Mouse (Mus musculus) neural tube, embryonic 11.5 days (tissue): ENCODE data around the gene Myl9. TPM values are rescaled to one million over a fixed set of nuclear protein-coding genes. Genes with fewer than 3 reads are reported as not detected.
"Not testable (repeated sequence)": the region's sequence is repeated elsewhere in the genome, so short reads cannot be mapped to it uniquely, and the experiment has no call there.

ENCODE experiments used
- ATAC-seq: fragments of 200-750 bp; cut with Nextera tagmentation; 2 replicates; pipeline ENCODE4 v1.8.0; 2017; ENCODE audit warnings: moderate number of reproducible peaks, mild to moderate bottlenecking, moderate TSS enrichment, moderate library complexity; ENCODE audit not compliant: insufficient read depth, low FRiP score, low TSS enrichment
- DNase-seq: peaks from one replicate; pipeline ENCODE4 v3.0.0-alpha.2; 2015; ENCODE audit warnings: low spot score
- H3K27ac ChIP-seq: fragments of 300-500 bp; sonication (generic); 2 replicates; pipeline ENCODE4 v1.5.1; 2014; ENCODE audit warnings: low read depth, mild to moderate bottlenecking, low read length
- H3K27me3 ChIP-seq: fragments of 300-500 bp; sonication (generic); 2 replicates; pipeline ENCODE4 v1.6.1; 2014; ENCODE audit warnings: mild to moderate bottlenecking, low read length, mixed read lengths; ENCODE audit not compliant: control insufficient read depth, insufficient read depth
- H3K36me3 ChIP-seq: fragments of 300-500 bp; sonication (generic); 2 replicates; pipeline ENCODE4 v1.6.1; 2014; ENCODE audit warnings: mild to moderate bottlenecking, low read length, moderate library complexity, mixed read lengths; ENCODE audit not compliant: control insufficient read depth, insufficient read depth
- H3K4me1 ChIP-seq: fragments of 300-500 bp; sonication (generic); 2 replicates; pipeline ENCODE4 v1.6.1; 2014; ENCODE audit warnings: low read length, mixed read lengths; ENCODE audit not compliant: control insufficient read depth, insufficient read depth
- H3K4me2 ChIP-seq: fragments of 300-500 bp; sonication (generic); 2 replicates; pipeline ENCODE4 v1.6.1; 2014; ENCODE audit warnings: low read depth, mild to moderate bottlenecking, moderate library complexity
- H3K4me3 ChIP-seq: fragments of 300-500 bp; sonication (generic); 2 replicates; pipeline ENCODE4 v1.5.1; 2014; ENCODE audit warnings: low read depth, low read length
- H3K9ac ChIP-seq: fragments of 300-500 bp; sonication (generic); 2 replicates; pipeline ENCODE4 v1.6.1; 2014; ENCODE audit warnings: mild to moderate bottlenecking, low read length
- H3K9me3 ChIP-seq: fragments of 300-500 bp; sonication (generic); 2 replicates; pipeline ENCODE4 v1.6.1; 2016; ENCODE audit warnings: low read length; ENCODE audit not compliant: control insufficient read depth
- WGBS: fragments of 180-500 bp; shearing (Covaris S2); extraction: QIAGEN DNeasy Blood & Tissue Kit; methylation state at CpG from one replicate; pipeline ENCODE4 v1.1.7; 2014; 5-methylcytosine and 5-hydroxymethylcytosine counted together
- polyA plus RNA-seq: library from polyadenylated mRNA; unstranded; fragments of >200 nt; fragmentation: Nextera tagmentation; extraction: Ambion mirVana; gene quantifications from 2 replicates; pipeline ENCODE4 v1.2.1, GENCODE M21; 2014

The Myl9 gene
- polyA plus RNA-seq, 1 experiment from 2014 or later = 98.7 TPM

DNA sequence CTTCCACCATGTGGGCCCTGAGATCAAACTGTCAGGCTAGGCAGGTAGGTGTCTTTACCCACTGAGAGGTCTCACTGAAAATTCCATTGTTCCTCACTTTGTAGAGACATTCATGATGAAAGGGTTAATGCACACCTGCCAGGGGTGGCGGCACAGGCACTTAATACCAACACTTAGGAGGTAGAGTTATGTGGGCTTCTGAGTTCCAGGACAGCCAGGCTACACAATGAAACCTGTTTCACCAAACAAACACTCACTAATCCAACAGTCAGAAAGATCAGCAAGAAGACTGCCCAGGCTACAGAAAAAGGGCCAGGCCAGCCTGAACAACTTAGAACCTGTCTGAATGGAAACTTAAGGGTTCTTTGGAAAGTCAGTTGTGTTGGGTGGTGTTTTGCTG lies 40.9 kb downstream of the Myl9 start:
- Histone ChIP-seq H3K4me2 (no peak overlapping the region), H3K4me3 (no peak overlapping the region), H3K27me3 (no peaks in the 10 kb centered on the region), H3K9me3 (no peaks in the 10 kb centered on the region), H3K36me3 (no peaks in the 10 kb centered on the region), H3K4me1 (peaks cover 20% of the 10 kb centered on the region), H3K27ac (no peak overlapping the region), H3K9ac (no peak overlapping the region)
- ATAC-seq (no peak), DNase-seq (no peak)
- WGBS = 59% methylated on average over 1 of the region's 1 CpGs

- H3K27ac ChIP-seq, DNase-seq, H3K27me3 ChIP-seq, H3K4me1 ChIP-seq, H3K4me2 ChIP-seq, H3K36me3 ChIP-seq, H3K9ac ChIP-seq, ATAC-seq, H3K9me3 ChIP-seq, H3K4me3 ChIP-seq: not testable (repeated sequence)
- 95% methylated on average over 6 of the region's 6 CpGs for whole genome bisulfite sequencing
Observed at GRCm38 (mm10) chr2:156825128-156825527, 49.9 kb downstream of the Myl9 start.

Other genes with a start within 250 kb of the Myl9 start
- gene Aar2, start 227.8 kb upstream of the Myl9 start, polyA plus RNA-seq = 52.7 and 52.9 TPM in 2 replicates
- gene Dlgap4, start 161.7 kb upstream of the Myl9 start, polyA plus RNA-seq = 160 and 161 TPM in 2 replicates
- 85.1 and 92.7 TPM in 2 replicates for gene Tgif2, start 64.6 kb downstream of the Myl9 start, polyA plus RNA-seq
- 4.9 and 5.6 TPM in 2 replicates for gene 4930518I15Rik, start 82.5 kb downstream of the Myl9 start, polyA plus RNA-seq
- gene Rab5if, start 87.7 kb downstream of the Myl9 start, polyA plus RNA-seq = 172 and 183 TPM in 2 replicates
- 0.44 and 0.74 TPM in 2 replicates for gene Sla2, start 111.8 kb downstream of the Myl9 start, polyA plus RNA-seq
- gene Ndrg3, start 216.6 kb downstream of the Myl9 start, polyA plus RNA-seq = 54.2 and 58.9 TPM in 2 replicates
- 41.6 and 48.7 TPM in 2 replicates for gene Dsn1, start 231.7 kb downstream of the Myl9 start, polyA plus RNA-seq